Mouse (Mus musculus): ENCODE data around the gene Snx30.
A peak's percentile ranks its signal among the peaks of the same experiment; 100 is the strongest.

Snx30 gene

DNA sequence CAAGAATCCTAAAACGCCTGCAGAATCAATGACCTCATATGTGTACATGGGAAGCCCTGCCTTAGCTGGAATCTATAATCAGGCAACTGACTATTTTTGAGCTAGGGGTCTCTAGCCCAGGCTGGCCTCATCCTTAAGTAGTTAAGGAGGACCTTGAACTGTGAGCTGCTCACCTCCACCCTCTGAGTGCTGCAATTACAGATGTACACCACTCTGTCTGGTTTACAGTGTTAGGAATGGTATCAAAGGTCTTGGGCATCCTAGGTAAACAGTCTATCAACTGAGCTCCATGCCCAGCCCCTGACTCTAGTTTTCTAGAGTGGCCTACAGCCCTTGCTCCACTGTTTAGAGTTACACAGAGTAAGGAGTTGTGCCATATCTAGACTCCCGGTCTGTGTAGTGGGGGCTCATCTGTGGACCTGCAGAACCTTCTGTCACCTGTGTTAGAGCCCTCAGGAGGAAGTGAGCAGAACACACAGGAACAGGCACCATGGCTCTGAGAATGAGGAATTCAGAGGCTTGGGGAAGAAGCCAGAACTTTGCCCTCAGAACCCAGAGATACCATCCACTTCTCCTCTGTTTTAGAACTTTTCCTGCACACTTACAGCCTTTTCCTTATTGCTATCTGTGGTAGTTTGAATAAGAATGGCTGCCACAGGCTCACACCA lies 9.7 kb upstream of the Snx30 start:
- DNase-seq, result no peak

DNA sequence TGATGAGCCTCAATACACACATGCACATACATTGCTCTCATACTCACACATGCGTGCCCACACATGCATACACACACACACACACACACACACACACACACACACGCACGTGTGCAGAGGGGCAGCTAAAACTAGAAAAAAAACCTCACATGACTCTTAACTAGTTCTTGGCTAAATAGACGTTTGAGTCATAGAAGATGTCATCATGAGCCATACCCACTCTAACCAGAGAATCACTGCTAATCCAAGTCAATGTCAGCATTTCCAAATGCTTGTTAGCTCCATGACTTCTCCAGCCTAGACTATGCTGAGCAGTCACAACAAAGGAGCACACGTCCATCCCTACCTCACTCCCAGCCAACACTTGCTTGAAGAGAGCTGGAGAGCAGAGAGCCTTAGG lies 5.5 kb upstream of the Snx30 start:
- DNase-seq, result no peak

DNA sequence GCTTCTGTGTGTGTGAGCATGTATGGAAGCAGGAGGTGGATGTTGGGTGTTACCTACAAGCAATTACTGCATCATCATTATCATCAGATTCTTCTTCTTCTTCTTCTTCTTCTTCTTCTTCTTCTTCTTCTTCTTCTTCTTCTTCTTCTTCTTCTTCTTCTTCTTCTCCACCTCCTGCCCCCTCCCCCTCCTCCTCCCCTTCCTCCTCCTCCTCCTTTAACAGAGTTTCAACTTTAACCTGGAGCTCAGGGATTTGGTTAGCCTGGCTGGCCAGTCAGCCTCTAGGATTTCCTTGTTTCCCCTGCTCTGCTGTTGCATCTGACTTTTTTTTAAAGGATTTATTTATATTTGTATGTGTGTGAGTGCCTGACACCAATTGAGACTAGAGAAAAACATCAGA lies 4.2 kb upstream of the Snx30 start, which contains the start of gene Inip:
TSS of gene Inip (minus strand) at position 101 of the 400 bp plus-strand sequence.
- DNase-seq, result no peak

DNA sequence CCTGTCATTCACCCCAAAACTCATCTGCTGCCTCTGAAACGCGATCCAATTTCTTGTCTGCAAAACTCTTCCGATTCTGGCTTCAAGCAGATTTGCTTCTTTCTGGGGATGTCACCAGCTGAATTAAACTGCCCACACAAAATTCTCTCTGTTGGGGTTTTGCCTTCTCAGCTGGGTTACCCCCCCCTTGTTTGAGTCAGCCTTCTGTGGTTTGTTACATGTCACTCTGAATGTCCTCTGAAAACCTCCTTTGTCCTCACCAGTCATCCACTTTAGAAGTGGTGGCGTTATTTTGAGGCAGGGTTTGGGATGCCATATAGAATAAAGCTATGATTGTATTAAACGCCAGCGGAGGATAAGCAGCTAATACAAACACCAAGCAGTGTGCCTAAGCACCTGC lies 3.5 kb upstream of the Snx30 start:
- DNase-seq, result peak; percentile 32

DNA sequence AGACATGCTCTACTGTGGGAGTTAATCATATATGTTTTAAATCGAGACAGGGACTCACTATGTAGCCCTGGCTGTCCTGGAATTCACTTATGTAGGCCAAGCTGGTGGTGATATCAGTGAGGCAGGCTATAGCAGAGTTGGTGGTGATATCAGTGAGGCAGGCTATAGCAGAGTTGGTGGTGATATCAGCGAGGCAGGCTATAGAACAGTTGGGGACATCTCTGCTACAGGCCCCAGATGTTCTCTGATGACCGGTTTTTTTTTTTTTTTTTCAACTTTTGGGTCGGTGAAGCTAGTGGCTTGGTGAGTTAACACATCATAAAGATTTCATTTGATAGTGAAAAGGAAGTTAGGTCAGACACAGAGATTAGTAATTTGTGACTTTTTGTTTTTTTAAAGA lies 2.8 kb upstream of the Snx30 start:
- DNase-seq, result no peak

DNA sequence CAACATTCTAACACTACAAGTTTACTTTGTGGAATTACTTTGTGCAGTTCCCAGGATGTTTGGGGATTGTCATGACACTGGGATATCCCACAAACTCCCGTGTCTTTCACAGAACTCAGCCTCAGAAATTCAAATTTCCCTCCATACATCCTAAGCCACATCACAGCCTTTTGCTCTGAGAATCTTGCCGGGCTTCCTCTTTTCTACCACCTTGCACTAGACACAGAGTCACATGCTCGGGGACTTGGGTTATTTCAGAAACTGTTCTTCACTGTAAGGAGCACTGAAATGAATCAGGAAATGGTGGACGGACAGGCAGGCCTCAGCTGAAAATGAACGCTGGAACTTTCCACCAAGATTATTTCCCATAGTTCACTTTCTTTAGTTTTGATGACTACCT lies 2.3 kb upstream of the Snx30 start:
- DNase-seq, result no peak

DNA sequence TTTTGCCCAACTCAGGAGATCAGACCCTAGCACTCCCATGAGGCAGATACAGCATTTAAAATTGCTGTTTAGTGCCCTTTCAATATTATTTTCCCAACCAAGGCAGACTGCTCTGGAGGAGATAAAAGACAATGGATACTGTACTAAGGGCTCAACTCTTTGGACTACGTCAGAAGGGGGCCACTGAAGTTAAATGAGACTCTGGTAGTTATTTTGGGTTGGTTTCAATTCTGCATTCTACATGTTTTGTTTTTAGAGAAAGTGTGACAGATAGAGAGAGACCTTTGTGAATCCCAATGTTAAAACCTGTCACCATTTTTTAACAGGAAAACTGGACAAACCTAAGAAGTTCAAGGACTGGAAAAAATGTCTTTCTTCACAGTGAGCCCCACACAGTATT lies 886 bp upstream of the Snx30 start:
- no peak for DNase-seq

DNA sequence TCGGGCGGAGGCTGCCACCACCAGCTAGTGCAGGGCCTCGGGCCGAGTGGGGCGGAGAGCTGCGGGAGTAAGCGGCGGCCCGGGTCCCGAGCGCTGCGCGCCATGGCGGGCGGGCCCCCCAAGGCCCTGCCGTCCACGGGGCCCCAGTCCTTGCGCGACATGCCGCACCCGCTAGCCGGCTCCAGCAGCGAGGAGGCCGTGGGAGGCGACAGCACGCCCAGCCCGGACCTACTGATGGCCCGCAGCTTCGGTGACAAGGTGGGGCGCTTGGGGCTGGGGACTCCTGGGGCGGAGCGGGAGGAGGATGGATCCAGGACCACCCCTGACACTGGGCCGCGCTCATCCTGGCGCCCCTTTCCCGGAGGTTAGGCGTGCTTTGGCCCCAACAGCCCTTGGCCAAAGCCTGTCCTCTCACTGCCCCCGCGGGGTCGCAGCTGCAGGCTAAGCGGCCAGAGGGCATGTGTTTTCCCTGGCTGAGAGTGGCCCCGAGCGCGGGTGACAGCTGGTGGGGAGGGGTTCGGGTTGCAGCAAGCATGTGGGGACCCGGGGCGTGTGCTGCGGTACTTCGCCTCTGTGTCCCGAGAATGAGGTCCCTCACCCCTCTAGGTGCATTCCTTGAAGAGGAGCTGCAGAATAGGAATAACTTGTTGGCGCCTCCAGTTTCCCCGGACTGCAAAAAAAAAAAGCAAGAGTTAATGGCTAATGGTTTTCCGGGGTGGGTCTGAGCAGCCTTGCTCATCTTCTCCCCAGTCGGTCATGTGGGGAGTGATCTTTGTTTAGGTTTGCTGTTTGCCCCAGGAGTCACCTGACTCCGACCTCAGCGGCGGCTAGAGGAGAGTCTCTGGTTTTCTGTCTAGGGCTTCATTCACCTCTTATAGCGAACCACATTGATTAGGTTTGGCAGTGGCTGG lies 583 bp downstream of the Snx30 start:
- peak; percentile 75 for DNase-seq

DNA sequence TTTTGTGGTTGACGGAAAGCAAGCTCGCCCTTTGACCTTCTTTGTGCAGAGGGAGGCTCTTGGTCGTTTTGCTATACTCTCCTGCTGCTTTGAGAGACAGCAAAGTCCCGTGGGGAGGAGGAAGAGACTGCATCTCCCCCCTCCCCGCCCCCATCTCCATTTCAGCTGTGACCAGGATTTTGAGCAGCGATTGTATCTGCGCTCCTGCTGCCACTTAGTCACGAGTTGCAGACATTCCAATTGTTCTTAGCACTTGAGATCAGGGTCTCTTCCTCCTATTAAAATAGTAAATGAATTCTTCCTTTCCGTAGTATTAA lies 1.2 kb downstream of the Snx30 start:
- DNase-seq, result no peak

DNA sequence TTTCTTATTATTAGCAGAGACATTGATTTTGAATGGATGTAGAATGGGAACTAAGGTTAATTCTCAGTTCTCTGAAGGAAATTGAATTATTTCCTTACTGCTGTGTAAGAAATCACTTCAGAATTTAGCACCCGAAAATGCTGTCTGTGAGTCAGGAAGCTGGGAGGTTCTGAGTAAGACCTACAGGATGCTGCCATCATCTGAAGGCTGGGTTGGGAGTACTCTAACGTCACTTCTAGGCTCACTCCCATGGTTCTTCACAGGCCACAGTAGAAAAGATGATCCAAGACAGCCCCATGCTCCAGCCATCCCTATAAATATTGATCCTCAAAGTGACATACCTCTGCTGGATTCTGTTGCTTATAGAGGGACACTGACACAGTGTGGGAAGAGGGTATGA lies 1.9 kb downstream of the Snx30 start:
- DNase-seq, result no peak

DNA sequence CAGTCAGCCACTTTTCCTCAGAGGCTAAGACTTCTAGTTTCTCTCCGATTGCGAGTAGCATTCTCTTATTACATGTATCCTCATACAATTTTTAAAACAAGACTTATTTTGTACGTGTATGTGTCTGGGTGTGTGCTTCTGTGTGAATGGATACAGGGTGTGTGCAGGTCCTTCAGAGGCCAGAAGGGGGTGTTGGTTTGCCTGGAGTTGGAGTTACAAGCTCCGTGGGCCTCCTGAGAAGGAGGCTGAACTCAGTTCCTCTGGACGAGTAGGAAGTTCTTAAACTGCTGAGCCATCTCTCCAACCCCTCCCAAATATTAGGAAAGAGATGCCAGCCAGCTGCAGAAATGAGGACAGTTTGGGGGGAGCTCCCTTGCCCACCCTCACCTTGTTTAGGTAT lies 2.8 kb downstream of the Snx30 start:
- peak; percentile 66 for DNase-seq

DNA sequence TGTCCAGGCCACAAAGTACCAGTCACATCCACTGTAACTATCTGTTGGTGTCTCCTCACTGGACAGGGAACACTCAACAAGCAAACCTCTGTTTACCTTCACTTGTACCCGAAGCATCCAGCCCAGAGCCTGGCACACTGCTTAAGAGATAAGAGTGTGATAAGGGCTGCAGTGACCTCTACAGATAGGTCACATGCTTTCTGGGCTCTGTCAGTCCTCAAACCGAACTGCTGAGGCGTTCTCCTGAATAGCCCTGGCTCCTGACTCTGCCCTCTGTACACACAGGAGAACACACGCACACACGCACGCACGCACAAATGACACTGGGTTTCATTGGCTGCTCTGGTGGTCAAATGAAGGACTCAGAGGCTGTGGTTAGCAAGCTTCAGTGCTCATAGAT lies 8.5 kb downstream of the Snx30 start:
- DNase-seq, result peak; percentile 24

DNA sequence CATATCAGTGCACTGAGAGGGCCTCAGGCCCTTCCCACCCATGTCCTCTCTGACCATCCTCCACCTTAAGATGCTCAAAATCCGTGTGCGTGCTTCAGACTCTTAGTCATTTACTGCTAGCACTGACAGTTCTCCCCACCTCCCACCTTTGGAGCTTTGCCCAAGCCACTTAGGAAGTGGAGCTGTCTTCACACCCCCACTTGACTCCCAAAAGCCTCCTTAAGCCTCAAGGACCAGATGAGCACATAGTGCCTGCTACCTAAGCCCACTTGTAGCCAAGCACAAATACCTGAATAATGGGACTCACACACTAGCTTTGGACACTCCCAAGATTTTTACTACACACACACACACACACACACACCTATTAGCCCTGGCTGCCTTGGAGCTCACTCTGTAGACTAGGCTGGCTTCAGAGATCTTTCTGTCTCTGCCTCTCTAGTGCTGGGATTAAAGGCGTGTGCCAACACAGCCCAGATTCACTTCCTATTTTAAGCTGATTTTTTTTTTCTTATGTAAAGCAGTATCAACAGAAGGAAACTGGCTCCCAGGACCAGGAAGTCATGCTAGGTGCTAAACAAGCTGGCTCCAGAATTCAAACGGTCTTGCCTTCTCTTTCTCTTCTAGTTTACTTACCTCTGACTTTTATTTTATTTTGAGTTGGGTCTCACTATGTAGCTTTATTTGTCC lies 9.6 kb downstream of the Snx30 start:
- peak; percentile 51 for DNase-seq

DNA sequence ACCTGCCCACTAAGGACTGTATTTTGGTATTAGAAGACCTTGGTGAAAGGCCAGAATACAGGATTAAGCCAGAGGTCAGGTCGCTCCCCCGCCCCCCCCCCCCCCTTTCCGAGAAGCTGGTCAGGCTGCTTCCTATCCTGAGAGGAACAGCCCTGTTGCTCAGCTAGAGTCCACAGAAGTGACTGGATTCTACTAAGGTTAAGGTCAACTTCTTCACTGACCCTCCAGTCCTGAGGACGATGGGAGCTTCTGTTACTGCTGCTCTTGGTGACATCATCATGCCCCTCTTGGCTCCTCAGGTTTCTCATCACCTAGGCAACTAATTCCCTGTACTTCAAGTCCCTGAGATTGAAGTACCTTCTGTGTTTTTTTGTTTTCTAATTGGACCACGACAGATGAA lies 10.4 kb downstream of the Snx30 start:
- DNase-seq, result peak; percentile 43

DNA sequence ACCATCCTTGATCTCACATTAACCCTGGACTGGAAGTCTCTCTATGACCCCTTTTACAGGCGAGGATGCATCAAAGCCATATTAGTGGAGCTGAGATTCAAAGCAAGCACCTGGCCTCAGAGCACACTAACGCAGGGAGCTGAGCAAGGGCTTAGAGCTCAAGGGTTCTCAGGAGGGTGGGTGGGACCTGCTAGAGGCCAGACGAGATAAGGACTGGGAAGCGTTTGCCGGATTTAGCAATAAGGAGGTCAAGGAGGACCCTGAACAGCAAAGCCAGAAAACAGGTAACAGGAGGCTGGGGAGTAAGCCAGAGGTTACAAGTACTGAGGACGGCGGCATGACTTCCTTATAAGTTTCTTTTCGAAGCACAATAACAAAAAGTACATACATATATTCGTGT lies 10.8 kb downstream of the Snx30 start:
- DNase-seq, result peak; percentile 39

DNA sequence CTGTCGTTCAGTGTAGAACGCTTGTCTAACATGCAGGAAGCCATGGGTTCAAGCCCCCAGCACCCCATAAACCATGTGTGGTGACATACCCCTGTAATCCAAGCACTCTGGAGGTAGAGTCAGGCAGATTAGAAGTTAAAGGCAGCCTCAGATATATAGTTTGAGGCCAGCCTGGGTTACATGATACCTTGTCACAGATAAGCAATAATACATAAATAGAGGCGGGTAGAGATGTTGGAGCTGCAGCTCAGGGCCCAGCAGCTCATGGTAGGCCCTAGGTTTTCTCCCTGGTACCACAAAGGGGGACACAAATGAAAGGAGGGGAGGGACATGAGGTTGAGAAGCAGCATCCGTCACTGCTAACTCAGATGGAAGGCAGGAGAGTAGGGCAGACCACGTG lies 12.2 kb downstream of the Snx30 start:
- DNase-seq, result no peak

DNA sequence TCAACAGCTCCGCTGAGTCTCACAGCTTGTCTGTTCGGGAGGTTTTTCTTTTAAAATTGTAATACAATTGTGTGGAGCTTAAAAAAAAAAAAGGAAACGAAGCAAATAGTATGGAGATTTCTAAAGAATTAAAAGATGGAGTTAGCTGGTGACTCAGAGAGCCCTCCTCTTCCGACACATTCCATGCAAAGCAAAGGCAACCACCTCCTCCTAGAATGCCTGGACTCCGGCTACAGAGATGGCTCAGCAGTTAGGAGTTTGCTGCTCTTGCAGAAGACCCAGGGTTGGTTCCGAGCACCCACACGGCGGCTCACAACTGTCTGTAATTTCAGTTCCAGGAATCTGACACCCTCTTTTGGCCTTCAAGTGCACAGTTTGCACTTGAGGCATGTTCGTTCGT lies 12.9 kb downstream of the Snx30 start:
- peak; percentile 45 for DNase-seq

DNA sequence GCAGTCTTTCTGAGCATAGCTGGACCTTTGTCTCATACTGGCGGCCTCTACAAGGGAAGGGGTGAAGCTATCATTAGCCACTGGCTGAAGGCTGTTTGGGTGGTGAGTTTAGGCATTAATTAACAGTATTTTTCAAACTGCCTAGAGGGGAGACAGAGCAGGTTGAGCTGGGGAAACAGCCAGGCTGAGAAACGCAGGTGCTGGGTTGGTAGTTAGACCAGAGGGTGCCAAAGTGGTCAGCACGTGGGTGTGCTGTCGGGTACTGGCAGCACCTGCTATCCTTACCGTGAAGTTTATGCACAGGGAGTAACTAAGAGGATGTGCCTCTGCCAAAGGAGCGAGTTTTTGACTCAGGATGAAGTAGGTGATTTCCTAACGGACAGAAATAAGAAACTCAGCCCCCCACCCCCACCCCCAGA lies 13.4 kb downstream of the Snx30 start:
- peak; percentile 72 for DNase-seq

DNA sequence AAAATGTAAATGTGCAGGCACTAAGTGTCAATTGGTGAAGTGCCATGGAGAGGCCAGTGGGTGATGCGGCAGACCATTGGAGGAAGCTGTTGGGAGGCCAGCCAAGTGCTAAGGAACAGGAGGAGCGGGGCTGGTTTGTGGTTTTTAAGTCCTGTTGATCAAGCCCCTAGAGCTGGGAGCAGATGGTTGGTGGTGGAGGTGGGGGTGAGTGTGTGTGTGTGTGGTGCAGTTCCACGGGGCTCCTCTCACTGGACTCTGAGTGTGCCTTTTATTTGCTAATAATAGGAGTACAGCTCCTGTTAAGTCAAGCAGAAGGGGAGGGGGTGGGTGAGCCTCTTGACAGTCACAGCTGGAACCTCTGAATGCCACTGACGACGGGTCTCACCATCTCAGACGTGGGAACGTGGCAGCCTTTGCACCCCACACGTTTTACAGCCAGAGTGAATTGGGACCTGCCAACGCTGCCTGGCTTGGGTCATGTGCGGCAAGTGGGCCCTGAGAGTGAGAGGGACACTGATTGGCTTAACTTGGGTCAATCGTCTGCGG lies 13.9 kb downstream of the Snx30 start:
- peak; percentile 70 for DNase-seq

DNA sequence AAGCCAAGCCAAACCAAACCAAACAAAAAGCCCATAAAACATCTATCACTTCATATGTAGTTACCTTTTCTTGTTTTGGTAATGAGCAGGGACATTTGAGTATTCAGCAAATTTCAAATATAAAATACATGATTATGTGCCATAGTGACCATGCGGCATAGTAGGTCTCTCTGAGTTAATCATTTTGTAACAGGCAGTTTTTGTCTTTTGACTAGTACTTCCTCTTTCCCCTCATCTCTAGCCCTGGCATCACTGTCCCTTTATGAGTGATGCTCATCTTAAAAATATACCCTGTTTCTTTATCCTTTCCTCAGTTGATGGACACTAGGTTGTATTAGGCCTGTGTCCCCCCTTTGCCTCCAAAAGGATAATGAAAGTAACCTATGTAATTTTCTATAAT lies 15.9 kb downstream of the Snx30 start:
- DNase-seq, result no peak

DNA sequence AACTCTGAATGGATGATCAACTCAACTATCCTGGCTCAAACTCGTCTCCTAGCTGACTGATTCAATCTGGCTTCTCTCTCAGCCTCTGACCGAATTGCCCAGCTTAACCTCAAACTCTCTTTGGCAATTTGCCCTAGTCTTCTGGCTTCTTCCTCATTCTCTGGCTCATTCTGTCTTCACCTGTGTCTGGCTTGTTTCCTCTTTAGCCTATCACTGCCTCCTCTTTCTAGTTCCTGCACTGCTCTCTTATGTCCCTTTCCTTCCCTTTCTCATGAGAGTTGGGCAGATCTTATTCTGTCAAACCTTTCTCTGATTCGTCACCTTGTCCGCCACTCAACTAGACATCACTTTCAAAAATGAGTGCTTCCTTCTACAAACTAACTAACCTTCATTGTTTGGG lies 16.5 kb downstream of the Snx30 start:
- no peak for DNase-seq

DNA sequence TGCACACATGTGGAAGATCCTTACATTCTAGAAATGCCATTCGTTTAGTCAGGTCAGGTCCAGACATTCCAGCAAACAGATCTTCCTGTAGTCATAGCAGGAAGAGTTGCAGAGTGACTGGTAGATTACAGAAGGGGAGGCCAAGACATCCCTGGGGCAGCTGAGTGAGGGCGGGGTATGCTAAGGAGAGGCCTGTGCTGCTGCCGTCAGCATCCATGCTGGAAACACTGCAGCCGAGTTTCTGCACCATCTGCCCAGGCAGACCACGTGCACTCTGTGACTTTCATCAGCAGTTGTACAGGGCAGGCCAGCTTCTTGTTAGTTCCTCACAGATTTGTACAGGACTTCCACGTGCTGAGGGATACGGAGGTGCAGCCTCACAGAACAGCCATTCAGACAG lies 17.8 kb downstream of the Snx30 start:
- peak; percentile 87 for DNase-seq

DNA sequence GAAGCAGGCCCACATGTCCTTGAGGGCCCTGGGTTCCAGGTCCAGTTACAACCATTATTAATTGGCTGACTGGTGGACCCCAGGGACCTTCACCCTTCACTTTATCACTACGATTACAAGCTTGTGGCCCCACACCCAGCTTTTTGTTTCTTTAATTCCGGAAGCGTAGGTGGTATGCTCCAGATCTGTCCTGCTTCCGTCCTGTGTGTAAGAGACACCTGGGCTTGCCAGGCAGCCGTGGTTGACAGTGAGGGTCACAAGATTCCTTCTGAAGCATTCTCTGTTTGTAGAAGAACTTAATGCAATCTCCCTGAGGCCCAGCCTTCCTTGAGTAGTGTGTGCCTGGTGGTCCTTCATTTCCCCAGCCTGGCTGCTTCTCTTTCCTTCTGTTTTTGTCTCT lies 19.2 kb downstream of the Snx30 start:
- no peak for DNase-seq

DNA sequence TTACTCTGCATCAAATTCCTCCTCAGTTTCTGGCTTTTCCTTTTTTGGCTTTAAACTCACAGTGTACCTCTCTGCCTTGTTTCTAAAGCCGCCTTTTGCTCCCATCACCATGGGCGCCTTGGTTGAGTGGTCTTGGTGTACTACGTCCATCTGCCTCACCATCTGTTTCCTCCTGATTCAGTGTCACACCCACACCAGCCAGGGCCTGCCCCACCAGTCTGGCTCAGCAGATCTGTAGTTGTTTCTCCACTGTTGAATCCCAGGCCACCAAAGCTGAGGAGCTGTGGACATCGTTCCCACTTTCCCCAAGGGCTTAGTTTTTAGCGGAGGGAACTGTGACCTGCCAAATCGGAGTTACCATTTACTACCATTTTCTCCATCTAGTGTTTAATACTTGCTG lies 20.0 kb downstream of the Snx30 start:
- DNase-seq, result peak; percentile 98
